Mouse (Mus musculus) MEL (cell line): ENCODE data around the gene Lipc. TPM values are rescaled to one million over a fixed set of nuclear protein-coding genes. Genes with fewer than 3 reads are reported as not detected.

Source experiments
- DNase-seq: peaks from one replicate; pipeline ENCODE4 v3.0.0; 2011; ENCODE audit warnings: low read depth, low spot score
- H3K27ac ChIP-seq: 2 replicates; pipeline ENCODE4 v1.5.1; 2012; ENCODE audit warnings: low read depth, mild to moderate bottlenecking, control low read depth, low read length, moderate library complexity; ENCODE audit not compliant: control insufficient read depth
- H3K27me3 ChIP-seq, 2 experiments: fragments of 150-350 bp in 1 of 2; sonication (generic) in 1 of 2; 2 replicates each; pipeline ENCODE4 v1.6.1; 2012; ENCODE audit warnings: low read length in 2 of 2, mild to moderate bottlenecking in 2 of 2, improper control_type of control experiment in 1 of 2, moderate library complexity in 1 of 2; ENCODE audit not compliant: insufficient read depth in 2 of 2, control insufficient read depth in 1 of 2
- H3K36me3 ChIP-seq, 2 experiments: 2 replicates each; pipeline ENCODE4 v1.6.1; 2012 to 2014; ENCODE audit warnings: low read length in 2 of 2, improper control_type of control experiment in 1 of 2, inconsistent platforms in 1 of 2, mild to moderate bottlenecking in 1 of 2; ENCODE audit not compliant: insufficient read depth in 2 of 2, control insufficient read depth in 1 of 2
- H3K4me1 ChIP-seq, 2 experiments: fragments of 150-350 bp in 1 of 2; sonication (generic) in 1 of 2; 2 replicates each; pipeline ENCODE4 v1.6.1; 2012; ENCODE audit warnings: low read length in 2 of 2, improper control_type of control experiment in 1 of 2, mild to moderate bottlenecking in 1 of 2; ENCODE audit not compliant: insufficient read depth in 2 of 2, control insufficient read depth in 1 of 2
- H3K4me3 ChIP-seq, 2 experiments: fragments of 150-350 bp in 1 of 2; sonication (generic) in 1 of 2; 2 replicates each; pipeline ENCODE4 v1.5.1; 2012; ENCODE audit warnings: low read depth in 2 of 2, low read length in 2 of 2, mild to moderate bottlenecking in 2 of 2, moderate library complexity in 2 of 2, control low read depth in 1 of 2, improper control_type of control experiment in 1 of 2; ENCODE audit not compliant: control insufficient read depth in 1 of 2, insufficient read depth in 1 of 2
- H3K79me2 ChIP-seq: 2 replicates; pipeline ENCODE4 v1.6.1; 2012; ENCODE audit warnings: mild to moderate bottlenecking, low read length, moderate library complexity; ENCODE audit not compliant: control insufficient read depth, poor library complexity, insufficient read depth
- H3K9ac ChIP-seq: 2 replicates; pipeline ENCODE4 v1.6.1; 2012; ENCODE audit warnings: low read depth, mild to moderate bottlenecking, control low read depth, low read length, moderate library complexity; ENCODE audit not compliant: control insufficient read depth, poor library complexity, severe bottlenecking
- H3K9me3 ChIP-seq: fragments of 150-350 bp; sonication (generic); replicated peaks from 2 replicates; pipeline ENCODE4 v1.6.1; 2012; ENCODE audit warnings: mild to moderate bottlenecking, low read length, improper control_type of control experiment, moderate library complexity; ENCODE audit not compliant: insufficient read depth
- CHD1 ChIP-seq: IDR thresholded peaks from 2 replicates; pipeline ENCODE4 v1.6.1; 2012; ENCODE audit warnings: low read depth, mild to moderate bottlenecking, inconsistent platforms, low read length, improper control_type of control experiment
- ELF1 ChIP-seq: IDR thresholded peaks from 2 replicates; pipeline ENCODE4 v1.6.1; 2014; ENCODE audit warnings: low read depth, mild to moderate bottlenecking, inconsistent platforms, low read length, improper control_type of control experiment, moderate library complexity
- ETS1 ChIP-seq: IDR thresholded peaks from 2 replicates; pipeline ENCODE4 v1.6.1; 2012; ENCODE audit warnings: low read depth, mild to moderate bottlenecking, inconsistent platforms, low read length, improper control_type of control experiment, moderate library complexity
- GABPA ChIP-seq: IDR thresholded peaks from 2 replicates; pipeline ENCODE4 v1.6.1; 2012; ENCODE audit warnings: low read depth, mild to moderate bottlenecking, inconsistent platforms, low read length, improper control_type of control experiment, moderate library complexity
- GATA1 ChIP-seq: IDR thresholded peaks from 2 replicates; pipeline ENCODE4 v1.6.1; 2011; ENCODE audit warnings: low read depth, low read length, improper control_type of control experiment
- JUND ChIP-seq: IDR thresholded peaks from 2 replicates; pipeline ENCODE4 v1.6.1; 2011; ENCODE audit warnings: low read depth, mild to moderate bottlenecking, improper control_type of control experiment, low read length
- KAT2A ChIP-seq: conservative IDR thresholded peaks from 2 replicates; pipeline ENCODE4 v1.6.1; 2012; ENCODE audit warnings: low read depth, low read length, improper control_type of control experiment, inconsistent platforms
- MYB ChIP-seq: IDR thresholded peaks from 2 replicates; pipeline ENCODE4 v1.6.1; 2011; ENCODE audit warnings: mild to moderate bottlenecking, low read depth, low read length, improper control_type of control experiment
- NELFE ChIP-seq: IDR thresholded peaks from 2 replicates; pipeline ENCODE4 v1.6.1; 2011; ENCODE audit warnings: low read depth, low read length, improper control_type of control experiment
- NRF1 ChIP-seq: IDR thresholded peaks from 2 replicates; pipeline ENCODE4 v1.6.1; 2014; ENCODE audit warnings: low read depth, mild to moderate bottlenecking, inconsistent platforms, low read length, improper control_type of control experiment, moderate library complexity; ENCODE audit not compliant: poor library complexity, insufficient read depth, severe bottlenecking
- RAD21 ChIP-seq: IDR thresholded peaks from 2 replicates; pipeline ENCODE4 v1.6.1; 2011; ENCODE audit warnings: mild to moderate bottlenecking, low read depth, low read length, improper control_type of control experiment
- RCOR1 ChIP-seq: IDR thresholded peaks from 2 replicates; pipeline ENCODE4 v1.6.1; 2012; ENCODE audit warnings: low read depth, mild to moderate bottlenecking, inconsistent platforms, low read length, improper control_type of control experiment
- SMC3 ChIP-seq: IDR thresholded peaks from 2 replicates; pipeline ENCODE4 v1.6.1; 2011; ENCODE audit warnings: low read depth, low read length, improper control_type of control experiment
- TBP ChIP-seq: IDR thresholded peaks from 2 replicates; pipeline ENCODE4 v1.8.0; 2011; ENCODE audit warnings: low read depth, low read length, improper control_type of control experiment
- UBTF ChIP-seq: IDR thresholded peaks from 2 replicates; pipeline ENCODE4 v1.6.1; 2012; ENCODE audit warnings: low read depth, mild to moderate bottlenecking, inconsistent platforms, low read length, improper control_type of control experiment, moderate library complexity, borderline replicate concordance; ENCODE audit not compliant: insufficient read depth
- ZC3H11A ChIP-seq: IDR thresholded peaks from 2 replicates; pipeline ENCODE4 v1.6.1; 2012; ENCODE audit warnings: low read depth, mild to moderate bottlenecking, inconsistent platforms, low read length, improper control_type of control experiment
- ZKSCAN1 ChIP-seq: IDR thresholded peaks from 2 replicates; pipeline ENCODE4 v1.6.1; 2012; ENCODE audit warnings: low read depth, mild to moderate bottlenecking, inconsistent platforms, low read length, improper control_type of control experiment, moderate library complexity
- polyA plus RNA-seq, 2 experiments: library from polyadenylated mRNA; stranded (reverse) in 1 of 2; unstranded in 1 of 2; fragments of >175 nt in 1 of 2; fragments of >200 nt in 1 of 2; gene quantifications; 2 replicates each; pipeline versions ENCODE4 v1.2.1 to v1.2.4; 2012; ENCODE audit warnings: low replicate concordance in 2 of 2, low read depth in 1 of 2; ENCODE audit not compliant: insufficient read length in 2 of 2, insufficient read depth in 1 of 2, missing spikeins in 1 of 2
- total RNA-seq: library from RNA; depleted of rRNA; stranded (reverse); fragments of 300-350 nt; gene quantifications from 2 replicates; pipeline ENCODE4 v1.2.3, GENCODE M21; 2012

Lipc gene
- total and polyA plus RNA-seq, 3 experiments: 0.07 TPM; not detected in 2

- Histone ChIP-seq H3K79me2 (no peaks in the 10 kb centered on the region), H3K27ac (no peak overlapping the region), H3K36me3 (no peaks in the 10 kb centered on the region), H3K9me3 (no peaks in the 10 kb centered on the region), H3K4me3 (no peak overlapping the region), H3K4me1 (no peaks in the 10 kb centered on the region), H3K9ac (no peak overlapping the region), H3K27me3 (no peaks in the 10 kb centered on the region)
- TF ChIP-seq TBP: no peak
- TF ChIP-seq ETS1: no peak
- TF ChIP-seq MYB: no peak
- TF ChIP-seq ZC3H11A: no peak
- TF ChIP-seq RAD21: no peak
- TF ChIP-seq ZKSCAN1: no peak
- no peak for TF ChIP-seq NRF1
- no peak for TF ChIP-seq JUND
- TF ChIP-seq NELFE: no peak
- TF ChIP-seq UBTF: no peak
- TF ChIP-seq ELF1: no peak
- TF ChIP-seq SMC3: no peak
- DNase-seq: no peak
These were observed 150.3 kb downstream of the Lipc start for GRCm38 (mm10) chr9:70801761-70802160.

- Histone ChIP-seq H3K36me3 (no peaks in the 10 kb centered on the region), H3K4me1 (no peaks in the 10 kb centered on the region), H3K9me3 (no peaks in the 10 kb centered on the region), H3K27me3 (no peaks in the 10 kb centered on the region), H3K4me3 (no peak overlapping the region), H3K27ac (no peak overlapping the region), H3K79me2 (no peaks in the 10 kb centered on the region), H3K9ac (no peak overlapping the region)
- no peak for TF ChIP-seq GABPA
- TF ChIP-seq RCOR1: no peak
- TF ChIP-seq CHD1: no peak
- TF ChIP-seq GATA1: no peak
- no peak for TF ChIP-seq KAT2A
- DNase-seq: no peak
These were observed 151.3 kb downstream of the Lipc start for GRCm38 (mm10) chr9:70800588-70801315.
